Mouse (Mus musculus) adrenal gland, adult 2 months (tissue): ENCODE data around the gene Sclt1. TPM values are rescaled to one million over a fixed set of nuclear protein-coding genes. Genes with fewer than 3 reads are reported as not detected.

ENCODE experiments used
- DNase-seq: peaks from one replicate; pipeline ENCODE4 v3.0.0; 2021
- polyA plus RNA-seq: library from polyadenylated mRNA; depleted of rRNA; stranded (reverse); fragments of >200 nt; gene quantifications from 2 replicates; pipeline ENCODE4 v1.2.3, GENCODE M21; 2012; rRNA removed
- total RNA-seq, 2 experiments: library from RNA; stranded (reverse); gene quantifications; 2 replicates each; pipeline ENCODE4 v1.2.3; 2021

Gene Sclt1
- total and polyA plus RNA-seq, 3 experiments: 8.1 to 12.8 (median 9.7) TPM

DNA sequence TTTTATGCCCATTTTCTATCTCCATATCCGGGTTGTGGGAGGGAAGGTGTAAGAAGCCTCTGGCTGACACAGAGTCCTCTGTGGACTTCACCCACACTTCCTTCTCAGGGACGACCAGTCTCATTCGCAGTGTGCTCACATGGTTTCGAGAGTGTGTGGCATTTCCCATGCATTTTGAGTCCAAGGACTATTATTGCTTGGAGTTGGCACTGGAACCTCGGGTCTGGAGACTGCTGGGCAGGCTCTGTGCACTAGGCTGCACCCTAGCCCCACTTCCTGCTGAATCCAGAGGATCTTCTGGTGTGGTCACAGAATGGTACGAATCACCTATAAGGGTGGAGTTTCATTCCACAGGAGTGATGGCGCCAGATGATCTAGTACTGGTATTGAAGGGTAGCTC lies 155.4 kb downstream of the Sclt1 start:
- peak; percentile 66 for DNase-seq

DNA sequence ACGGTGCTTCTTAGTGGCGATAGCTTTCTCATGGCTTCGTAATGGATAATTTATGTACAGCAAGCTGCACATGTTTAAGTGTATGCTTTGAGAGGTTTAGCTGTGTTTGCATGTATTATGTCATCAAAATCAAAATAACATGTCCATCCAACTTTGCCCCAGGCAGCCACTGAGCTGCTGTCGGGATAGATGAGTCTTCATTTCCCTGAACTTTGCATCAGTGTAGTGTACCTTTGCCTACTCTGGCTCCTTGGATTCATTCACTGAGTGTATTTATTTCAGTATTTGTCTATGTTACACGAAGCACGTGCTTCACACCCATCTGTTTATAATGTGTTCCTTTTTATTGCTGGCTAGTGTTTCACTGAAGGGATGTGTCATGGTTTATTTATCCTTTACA lies 156.0 kb downstream of the Sclt1 start:
- no peak for DNase-seq

DNA sequence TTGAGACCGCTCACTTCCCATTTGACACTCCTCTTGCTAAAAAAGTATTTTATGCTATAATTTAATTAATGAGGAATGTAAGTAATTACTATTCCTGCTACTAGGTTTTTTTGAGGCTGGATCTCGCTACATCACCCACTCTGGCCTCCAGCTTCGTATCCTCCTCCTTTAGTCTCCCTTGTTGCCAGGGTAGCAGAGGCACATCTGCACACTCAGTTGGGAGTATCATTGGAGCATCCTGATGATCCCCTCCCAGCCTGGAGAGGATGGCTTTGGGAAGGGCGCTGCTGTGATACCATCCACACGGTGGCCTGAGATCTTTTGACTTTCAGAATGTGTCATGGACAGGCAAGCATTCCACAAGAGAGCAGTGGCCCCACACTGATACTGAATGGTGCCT lies 156.8 kb downstream of the Sclt1 start:
- no peak for DNase-seq

DNA sequence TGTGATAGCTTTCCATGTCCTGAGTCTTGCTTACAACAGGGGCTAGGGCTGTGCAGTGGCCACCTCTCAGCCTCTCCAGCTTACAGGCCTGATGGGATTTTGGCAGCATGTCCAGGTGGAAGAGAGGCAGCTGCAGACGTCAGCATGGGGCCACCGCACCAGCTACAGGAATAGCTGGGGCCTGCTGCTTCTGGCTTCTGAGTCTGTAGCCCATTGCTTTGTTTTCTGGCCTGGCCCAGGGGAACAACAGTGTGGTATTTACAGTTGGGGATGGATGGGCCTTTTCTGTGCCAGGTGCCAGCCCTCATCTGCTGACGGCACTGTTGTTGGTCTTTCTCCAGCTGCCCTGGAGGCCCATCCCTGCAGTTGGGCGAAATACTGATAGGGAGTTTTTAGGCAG lies 158.7 kb downstream of the Sclt1 start:
- peak; percentile 47 for DNase-seq

DNA sequence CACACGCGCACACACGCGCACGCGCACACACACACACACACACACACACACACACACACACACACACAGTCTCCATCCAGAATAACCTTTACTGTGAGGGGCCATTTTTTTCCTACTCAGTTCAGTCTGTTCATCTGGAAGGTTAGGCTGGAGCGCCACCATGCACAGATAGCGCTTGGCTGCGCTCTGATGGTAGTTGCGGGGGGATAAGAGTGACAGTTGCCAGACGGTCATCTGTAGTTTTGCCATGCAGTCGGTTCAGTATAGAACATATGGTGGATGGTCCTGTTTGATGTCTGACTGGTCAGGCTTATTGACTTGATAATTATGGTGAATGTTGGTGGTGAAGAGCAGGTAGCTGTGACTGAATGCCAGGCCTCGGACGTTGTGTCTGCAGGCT lies 159.2 kb downstream of the Sclt1 start:
- no peak for DNase-seq

DNA sequence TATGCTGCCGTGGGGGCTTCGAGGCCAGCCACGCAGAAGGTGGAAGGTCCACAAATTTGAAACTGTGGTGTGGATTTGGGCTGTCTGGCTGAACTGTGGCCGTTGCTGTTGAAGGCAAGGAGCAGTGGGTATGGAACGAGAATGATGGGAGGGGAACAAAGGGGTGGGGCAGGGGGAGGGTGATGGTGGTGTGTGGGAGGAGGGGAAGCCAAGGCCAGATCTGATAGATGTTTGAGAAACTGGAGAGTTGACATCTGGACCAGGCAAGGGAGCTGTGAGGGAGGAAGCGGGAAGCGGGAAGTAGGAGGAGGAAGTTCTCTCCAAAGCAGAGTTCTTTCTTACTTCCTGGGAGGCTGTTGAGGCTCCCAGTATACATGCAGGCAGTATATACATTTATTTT lies 160.1 kb downstream of the Sclt1 start:
- DNase-seq: no peak

DNA sequence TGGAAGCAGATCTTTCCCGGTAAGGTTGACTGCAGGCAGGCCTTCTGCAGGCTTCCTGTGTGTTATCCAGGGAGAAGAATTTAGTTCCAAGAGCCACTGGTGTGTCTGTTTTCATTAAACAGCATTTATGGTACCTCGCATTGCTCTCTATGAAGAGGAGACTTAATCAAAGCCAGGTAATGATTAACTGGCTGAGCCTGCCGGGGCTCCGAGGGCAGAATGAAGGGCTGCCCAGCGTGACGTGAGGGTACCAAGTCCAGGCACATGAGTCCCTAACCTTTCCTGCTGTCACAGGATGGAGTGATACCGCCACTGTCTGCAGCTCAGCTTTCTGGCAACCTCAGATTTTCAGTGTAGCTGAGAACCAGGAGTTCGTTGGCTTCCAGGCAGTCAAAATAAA lies 160.9 kb downstream of the Sclt1 start:
- DNase-seq: no peak

DNA sequence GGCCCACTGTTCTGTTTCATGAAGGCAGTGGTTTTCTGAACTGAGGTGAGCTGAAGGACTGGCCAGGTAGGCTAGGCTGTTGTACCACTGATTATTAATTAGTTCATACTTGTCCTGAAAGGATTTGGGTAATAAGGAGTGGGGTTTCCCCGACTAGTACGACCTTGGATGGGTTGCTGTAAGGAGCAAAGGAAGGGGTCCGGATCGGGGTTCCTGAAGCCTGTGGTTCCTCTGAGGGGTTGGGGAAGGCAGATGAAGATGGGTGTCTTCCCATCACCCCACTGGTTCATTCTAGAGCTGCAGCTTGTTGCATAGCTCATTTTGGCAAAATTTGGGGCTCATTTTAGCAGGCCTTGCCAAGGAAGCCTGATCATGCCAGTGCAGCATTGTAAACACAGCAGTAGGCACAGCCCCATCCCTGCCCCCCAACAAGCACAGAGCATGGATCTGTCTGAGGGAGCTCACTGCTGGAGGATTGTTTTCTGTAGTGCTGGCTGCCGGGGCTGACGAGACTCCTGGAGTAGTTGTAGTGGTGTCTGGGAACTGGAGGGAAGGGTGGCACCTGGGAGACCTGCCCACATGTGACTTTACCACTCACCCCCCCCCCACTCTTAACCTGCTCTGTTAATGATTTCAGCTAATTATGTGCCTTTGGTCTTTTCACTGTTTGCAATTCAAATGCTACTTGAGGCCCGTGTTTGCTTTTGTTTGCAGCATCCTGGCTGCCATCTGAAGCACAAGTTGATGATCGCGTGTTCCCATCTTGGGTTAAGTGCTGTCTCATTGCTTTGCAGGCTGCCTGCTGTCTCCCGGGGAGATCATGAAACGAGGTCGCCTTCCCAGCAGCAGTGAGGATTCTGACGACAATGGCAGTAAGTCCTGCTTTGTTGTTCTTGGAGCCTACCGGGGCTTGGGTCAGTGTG lies 161.7 kb downstream of the Sclt1 start:
- no peak for DNase-seq

DNA sequence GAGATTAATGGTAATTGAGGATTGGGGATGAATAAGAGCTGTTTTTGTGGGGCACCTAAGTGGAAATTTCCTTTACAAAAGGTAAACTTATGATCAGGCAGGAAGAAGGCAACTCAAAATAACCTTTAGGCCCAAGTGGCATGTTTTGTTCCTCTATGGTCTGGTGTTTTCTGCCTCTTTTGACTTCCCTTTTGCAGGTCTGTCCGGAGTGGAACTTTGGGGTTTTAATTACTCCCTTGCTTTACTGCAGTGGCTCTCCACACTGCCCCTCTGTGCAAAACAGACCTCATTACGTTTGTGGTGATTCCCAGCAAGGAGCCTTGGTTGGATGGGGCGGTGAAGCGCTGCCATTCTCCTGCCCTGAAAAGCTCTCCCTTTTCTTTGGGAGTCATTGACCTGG lies 162.4 kb downstream of the Sclt1 start:
- no peak for DNase-seq

DNA sequence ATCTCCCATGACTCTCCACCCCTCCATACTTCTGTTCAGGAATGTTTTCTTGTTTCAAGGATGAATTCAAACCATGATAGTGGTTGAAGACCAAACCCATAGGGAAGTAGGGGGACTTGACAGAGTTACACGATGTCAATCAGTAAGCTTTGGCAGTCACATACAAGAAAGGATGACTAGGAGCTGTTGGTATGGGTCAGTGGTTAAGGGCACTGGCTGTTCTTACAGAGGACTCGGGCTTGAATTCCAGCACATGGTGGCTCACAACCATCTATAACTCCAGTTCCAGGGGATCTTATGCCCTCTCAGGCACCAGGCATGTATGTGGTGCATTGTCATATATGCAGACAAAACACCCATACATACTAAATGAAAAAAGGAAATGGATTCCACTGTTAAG lies 165.1 kb downstream of the Sclt1 start:
- DNase-seq: no peak

Other genes starting within 250 kb of the Sclt1 start
- gene Jade1, start 186.8 kb downstream of the Sclt1 start, total RNA-seq: 10 to 100 TPM; 33.2 to 58.2 TPM
- gene Jade1, start 186.8 kb downstream of the Sclt1 start, polyA plus RNA-seq: 21.4 and 64.9 TPM in 2 replicates
- gene D3Ertd751e, start 97 bp upstream of the Sclt1 start, total RNA-seq: 10 to 100 TPM; 14.7 to 15.1 TPM
- 0.44 and 0.60 TPM in 2 replicates for gene D3Ertd751e, start 97 bp upstream of the Sclt1 start, polyA plus RNA-seq